Mouse (Mus musculus) midbrain, embryonic 16.5 days (tissue): Measurements from ENCODE around the gene Crtap. TPM values are rescaled to one million over a fixed set of nuclear protein-coding genes. Genes with fewer than 3 reads are reported as not detected.

Experiments used
- ATAC-seq: fragments of 200-750 bp; cut with Nextera tagmentation; 2 replicates; pipeline ENCODE4 v1.8.0; 2017; ENCODE audit warnings: moderate TSS enrichment
- H3K27ac ChIP-seq: fragments of 300-500 bp; sonication (generic); 2 replicates; pipeline ENCODE4 v1.5.1; 2014; ENCODE audit warnings: mild to moderate bottlenecking, low read length, mixed read lengths
- H3K27me3 ChIP-seq: fragments of 300-500 bp; sonication (generic); 2 replicates; pipeline ENCODE4 v1.6.1; 2014; ENCODE audit warnings: low read depth, low read length, mixed read lengths; ENCODE audit not compliant: control insufficient read depth, insufficient read depth
- H3K36me3 ChIP-seq: fragments of 300-500 bp; sonication (generic); 2 replicates; pipeline ENCODE4 v1.6.1; 2014; ENCODE audit warnings: mild to moderate bottlenecking, low read length, moderate library complexity, mixed read lengths; ENCODE audit not compliant: control insufficient read depth, insufficient read depth
- H3K4me1 ChIP-seq: fragments of 300-500 bp; sonication (generic); 2 replicates; pipeline ENCODE4 v1.6.1; 2014; ENCODE audit warnings: mild to moderate bottlenecking, low read length, mixed read lengths; ENCODE audit not compliant: control insufficient read depth, insufficient read depth
- H3K4me2 ChIP-seq: fragments of 300-500 bp; sonication (generic); 2 replicates; pipeline ENCODE4 v1.6.1; 2014; ENCODE audit warnings: mild to moderate bottlenecking, low read length, mixed read lengths
- H3K4me3 ChIP-seq: fragments of 300-500 bp; sonication (generic); 2 replicates; pipeline ENCODE4 v1.5.1; 2014; ENCODE audit warnings: low read depth, mild to moderate bottlenecking, low read length, moderate library complexity, mixed read lengths
- H3K9ac ChIP-seq: fragments of 300-500 bp; sonication (generic); 2 replicates; pipeline ENCODE4 v1.6.1; 2014; ENCODE audit warnings: low read depth, low read length, mixed read lengths
- H3K9me3 ChIP-seq: fragments of 300-500 bp; sonication (generic); replicated peaks from 2 replicates; pipeline ENCODE4 v1.6.1; 2014; ENCODE audit warnings: mild to moderate bottlenecking, low read length, mixed read lengths; ENCODE audit not compliant: control insufficient read depth, poor library complexity, severe bottlenecking
- WGBS: fragments of 180-500 bp; shearing (Covaris S2); extraction: QIAGEN DNeasy Blood & Tissue Kit; methylation state at CpG from one replicate; pipeline ENCODE4 v1.1.7; 2014; 5-methylcytosine and 5-hydroxymethylcytosine counted together
- polyA plus RNA-seq: library from polyadenylated mRNA; unstranded; fragments of >200 nt; fragmentation: Nextera tagmentation; extraction: Ambion mirVana; gene quantifications from 2 replicates; pipeline ENCODE4 v1.2.1, GENCODE M21; 2015

The Crtap gene
- polyA plus RNA-seq, 1 experiment from 2014 or later: 18.9 TPM

GRCm38 (mm10) chr9:114418187-114418586, 27.7 kb upstream of the Crtap start:
- 85% methylated on average over 7 of the region's 7 CpGs for WGBS

DNA sequence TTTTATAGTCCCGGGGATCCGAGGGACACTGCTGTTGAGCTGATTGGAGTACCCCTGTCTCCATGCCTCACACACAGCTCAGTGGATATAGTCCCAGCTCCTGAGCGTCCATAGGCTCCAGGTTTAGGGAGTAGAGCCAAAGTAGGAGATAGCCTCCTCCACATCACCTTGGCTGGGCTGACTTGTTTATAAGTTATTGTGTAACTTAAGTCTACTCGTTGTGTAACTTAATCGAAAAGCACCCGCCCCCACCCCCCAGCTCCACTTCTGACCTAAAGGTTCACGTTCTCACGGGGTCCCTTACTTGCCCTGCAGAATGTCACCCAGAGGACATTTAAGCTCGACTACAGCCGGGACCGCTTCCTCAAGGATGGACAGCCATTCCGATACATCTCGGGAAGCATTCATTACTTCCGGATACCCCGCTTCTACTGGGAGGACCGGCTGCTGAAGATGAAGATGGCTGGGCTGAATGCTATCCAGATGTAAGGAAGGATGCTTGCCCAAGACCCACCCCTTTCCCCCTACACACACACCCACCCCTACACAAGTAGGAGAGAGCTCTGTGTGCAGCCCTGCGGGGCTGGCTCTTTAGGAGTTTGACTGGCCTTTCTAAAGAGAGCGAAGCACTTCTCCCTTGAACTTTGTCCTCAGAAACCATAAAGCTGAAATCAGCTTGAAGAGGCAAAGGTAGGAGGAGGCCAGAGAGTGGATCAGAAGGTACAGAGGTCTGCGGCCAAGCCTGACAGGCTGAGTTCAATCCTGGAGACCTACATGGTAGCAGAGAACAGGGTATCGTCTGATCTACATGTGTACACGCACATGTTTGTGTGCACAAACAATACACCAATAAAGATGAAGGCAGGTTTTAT, 26.4 kb upstream of the Crtap start:
- H3K4me3 ChIP-seq: no peak overlapping the region
- no peak overlapping the region for H3K27ac ChIP-seq
- no peaks in the 10 kb centered on the region for H3K36me3 ChIP-seq
- H3K4me1 ChIP-seq: no peaks in the 10 kb centered on the region
- 92% methylated on average over 21 of the region's 21 CpGs for WGBS
- ATAC-seq: no peak
- H3K4me2 ChIP-seq: no peak overlapping the region
- no peak overlapping the region for H3K9ac ChIP-seq
- H3K9me3 ChIP-seq: no peaks in the 10 kb centered on the region
- H3K27me3 ChIP-seq: no peaks in the 10 kb centered on the region

More at GRCm38 (mm10) chr9:114418187-114418586, 27.7 kb upstream of the Crtap start:
- H3K27me3 ChIP-seq: no peaks in the 10 kb centered on the region
- no peak overlapping the region for H3K9ac ChIP-seq
- H3K4me3 ChIP-seq: no peak overlapping the region
- ATAC-seq: no peak
- no peaks in the 10 kb centered on the region for H3K4me1 ChIP-seq
- H3K9me3 ChIP-seq: no peaks in the 10 kb centered on the region
- H3K27ac ChIP-seq: no peak overlapping the region
- H3K4me2 ChIP-seq: no peak overlapping the region
- H3K36me3 ChIP-seq: no peaks in the 10 kb centered on the region; the same call in 1 of the 2 replicates

DNA sequence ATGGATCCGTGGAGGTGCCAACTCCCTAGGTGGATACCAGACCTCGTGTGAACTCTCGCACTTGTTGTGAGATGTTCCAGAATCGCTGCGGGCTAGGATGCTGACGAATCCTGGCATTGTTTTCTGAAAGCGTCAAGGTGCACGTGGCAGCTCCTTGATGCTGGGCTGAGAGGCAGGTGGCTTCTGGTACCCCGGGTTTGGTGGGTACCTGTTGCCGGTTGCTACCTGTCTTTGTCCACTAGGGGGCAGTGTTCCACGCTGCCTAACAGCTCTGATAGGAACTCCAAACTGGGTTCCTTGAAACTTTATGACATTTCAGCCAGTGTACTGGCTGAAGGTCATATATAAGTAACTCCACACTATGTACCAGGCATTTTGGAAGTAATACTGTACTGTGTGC, 25.2 kb upstream of the Crtap start:
- Histone ChIP-seq H3K27ac (no peak overlapping the region), H3K4me3 (no peak overlapping the region), H3K4me1 (no peaks in the 10 kb centered on the region), H3K36me3 (no peaks in the 10 kb centered on the region), H3K4me2 (no peak overlapping the region), H3K9ac (no peak overlapping the region), H3K9me3 (no peaks in the 10 kb centered on the region), H3K27me3 (no peaks in the 10 kb centered on the region)
- ATAC-seq: no peak; the same call in 1 of the 2 replicates
- 22% methylated on average over 11 of the region's 11 CpGs for WGBS

DNA sequence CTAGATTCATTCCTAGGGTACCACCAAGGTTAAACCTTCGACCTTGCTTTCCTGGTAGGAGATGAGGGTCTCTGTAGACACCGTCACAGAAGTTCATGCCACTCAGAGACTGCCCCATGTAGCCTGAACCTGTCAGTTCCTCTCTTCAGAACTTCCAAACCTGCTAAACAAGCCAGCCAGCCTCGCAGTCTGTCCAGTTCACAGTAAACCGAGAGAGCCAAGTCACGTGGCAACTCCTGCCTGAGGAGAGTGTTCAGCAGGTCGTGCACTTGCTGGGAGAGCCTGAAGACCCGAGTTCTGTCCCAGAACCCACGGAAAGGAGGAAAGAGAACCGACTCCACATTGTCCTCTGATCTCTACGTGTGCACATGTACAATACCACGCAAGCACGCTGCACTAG, 23.4 kb upstream of the Crtap start:
- ATAC-seq: no peak
- WGBS: 92% methylated on average over 12 of the region's 12 CpGs
- Histone ChIP-seq H3K9ac (no peak overlapping the region), H3K4me1 (no peaks in the 10 kb centered on the region), H3K27ac (no peak overlapping the region), H3K4me3 (no peak overlapping the region), H3K36me3 (0 out of 2 replicates have a peak, but pooled peaks cover 7% of the 10 kb centered on the region), H3K27me3 (no peaks in the 10 kb centered on the region), H3K9me3 (no peaks in the 10 kb centered on the region), H3K4me2 (no peak overlapping the region)

DNA sequence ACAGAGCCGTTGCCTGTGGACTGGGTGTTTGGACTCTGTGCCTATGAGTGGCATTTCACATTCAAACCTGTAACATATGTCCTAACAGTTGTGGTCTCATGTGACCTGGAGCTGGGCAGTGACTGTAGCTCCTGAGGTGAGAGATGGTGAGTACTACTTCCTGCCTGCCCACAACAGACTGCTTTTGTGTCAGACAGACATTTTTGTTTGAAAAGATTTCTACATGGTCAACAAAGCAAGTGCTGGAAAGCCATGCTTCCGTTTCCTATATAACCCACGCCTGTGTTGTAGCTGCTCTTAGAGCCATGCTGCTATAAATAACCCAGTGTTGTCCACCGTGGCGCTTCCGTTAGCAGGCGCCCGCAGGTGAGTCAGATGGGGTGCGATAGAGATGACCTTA, 21.9 kb upstream of the Crtap start:
- H3K4me3 ChIP-seq: no peak overlapping the region
- H3K4me2 ChIP-seq: no peak overlapping the region
- WGBS: 91% methylated on average over 9 of the region's 9 CpGs
- H3K9me3 ChIP-seq: no peaks in the 10 kb centered on the region
- ATAC-seq: no peak
- H3K9ac ChIP-seq: no peak overlapping the region
- no peaks in the 10 kb centered on the region for H3K27me3 ChIP-seq
- no peak overlapping the region for H3K27ac ChIP-seq
- 0 out of 2 replicates have a peak, but pooled peaks cover 11% of the 10 kb centered on the region for H3K36me3 ChIP-seq
- H3K4me1 ChIP-seq: no peaks in the 10 kb centered on the region

GRCm38 (mm10) chr9:114411295-114411694, 20.8 kb upstream of the Crtap start:
- Histone ChIP-seq H3K4me2 (no peak overlapping the region), H3K27ac (no peak overlapping the region), H3K36me3 (0 out of 2 replicates have a peak, but pooled peaks cover 17% of the 10 kb centered on the region), H3K4me3 (no peak overlapping the region), H3K4me1 (no peaks in the 10 kb centered on the region), H3K27me3 (no peaks in the 10 kb centered on the region), H3K9ac (no peak overlapping the region), H3K9me3 (no peaks in the 10 kb centered on the region)
- 83% methylated on average over 5 of the region's 5 CpGs for WGBS
- ATAC-seq: no peak

DNA sequence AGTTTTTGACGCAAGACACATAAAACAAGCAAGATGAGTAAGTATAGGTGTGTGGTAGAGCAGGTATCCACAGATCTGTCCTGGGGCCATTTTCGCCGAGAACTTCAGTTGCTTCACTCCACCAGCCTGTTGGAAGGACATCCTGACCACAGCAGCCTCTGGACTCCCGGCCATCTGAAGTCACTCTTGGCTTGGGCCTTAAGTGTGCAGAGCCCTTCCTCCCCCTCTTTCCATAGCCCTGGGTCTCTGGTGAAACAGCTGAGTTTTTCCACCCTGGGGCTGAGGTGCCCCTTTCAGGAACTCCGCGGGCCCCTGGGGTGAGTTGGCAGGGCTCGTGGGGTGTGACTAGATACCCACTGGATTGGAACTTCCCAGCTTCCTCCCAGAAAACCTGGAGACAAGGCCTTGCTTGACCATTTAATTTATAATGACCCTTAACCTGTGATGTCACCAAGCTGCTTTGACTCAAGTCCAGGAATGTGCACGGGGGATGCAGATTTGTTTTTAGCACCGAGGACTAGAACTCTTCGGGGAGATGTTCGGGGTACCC, 19.9 kb upstream of the Crtap start:
- H3K9me3 ChIP-seq: no peaks in the 10 kb centered on the region
- no peaks in the 10 kb centered on the region for H3K27me3 ChIP-seq
- H3K9ac ChIP-seq: no peak overlapping the region
- H3K27ac ChIP-seq: no peak overlapping the region
- H3K4me3 ChIP-seq: no peak overlapping the region
- 96% methylated on average over 11 of the region's 11 CpGs for WGBS
- H3K4me2 ChIP-seq: no peak overlapping the region
- peaks cover 26% of the 10 kb centered on the region for H3K36me3 ChIP-seq
- ATAC-seq: no peak
- H3K4me1 ChIP-seq: no peaks in the 10 kb centered on the region

- Histone ChIP-seq H3K9ac (no peak overlapping the region), H3K4me3 (no peak overlapping the region), H3K27ac (no peak overlapping the region), H3K4me1 (no peaks in the 10 kb centered on the region), H3K4me2 (no peak overlapping the region), H3K9me3 (peaks cover 6% of the 10 kb centered on the region; the same call in 1 of the 2 replicates), H3K27me3 (no peaks in the 10 kb centered on the region), H3K36me3 (peaks cover 39% of the 10 kb centered on the region)
- 80% methylated on average over 2 of the region's 2 CpGs for WGBS
- ATAC-seq: no peak
Measured at GRCm38 (mm10) chr9:114407676-114408075, 17.2 kb upstream of the Crtap start.

GRCm38 (mm10) chr9:114401685-114402080, 11.2 kb upstream of the Crtap start:
- Histone ChIP-seq H3K4me2 (peak overlapping the region; percentile 89), H3K9ac (peak overlapping the region; percentile 79), H3K4me3 (peak overlapping the region; percentile 74), H3K36me3 (peaks cover 25% of the 10 kb centered on the region), H3K4me1 (peaks cover 10% of the 10 kb centered on the region), H3K27me3 (no peaks in the 10 kb centered on the region), H3K9me3 (peaks cover 6% of the 10 kb centered on the region; the same call in 1 of the 2 replicates), H3K27ac (peak overlapping the region; percentile 85)
- 3% methylated on average over 16 of the region's 16 CpGs for WGBS
- peak; percentile 14; the same call in 1 of the 2 replicates for ATAC-seq
